Mouse (Mus musculus): ENCODE data around the gene Nacc2. TPM values are rescaled to one million over a fixed set of nuclear protein-coding genes. Genes with fewer than 3 reads are reported as not detected.

Nacc2 gene
- polyA plus RNA-seq, 1 experiment from 2014 or later = 3.4 TPM

DNA sequence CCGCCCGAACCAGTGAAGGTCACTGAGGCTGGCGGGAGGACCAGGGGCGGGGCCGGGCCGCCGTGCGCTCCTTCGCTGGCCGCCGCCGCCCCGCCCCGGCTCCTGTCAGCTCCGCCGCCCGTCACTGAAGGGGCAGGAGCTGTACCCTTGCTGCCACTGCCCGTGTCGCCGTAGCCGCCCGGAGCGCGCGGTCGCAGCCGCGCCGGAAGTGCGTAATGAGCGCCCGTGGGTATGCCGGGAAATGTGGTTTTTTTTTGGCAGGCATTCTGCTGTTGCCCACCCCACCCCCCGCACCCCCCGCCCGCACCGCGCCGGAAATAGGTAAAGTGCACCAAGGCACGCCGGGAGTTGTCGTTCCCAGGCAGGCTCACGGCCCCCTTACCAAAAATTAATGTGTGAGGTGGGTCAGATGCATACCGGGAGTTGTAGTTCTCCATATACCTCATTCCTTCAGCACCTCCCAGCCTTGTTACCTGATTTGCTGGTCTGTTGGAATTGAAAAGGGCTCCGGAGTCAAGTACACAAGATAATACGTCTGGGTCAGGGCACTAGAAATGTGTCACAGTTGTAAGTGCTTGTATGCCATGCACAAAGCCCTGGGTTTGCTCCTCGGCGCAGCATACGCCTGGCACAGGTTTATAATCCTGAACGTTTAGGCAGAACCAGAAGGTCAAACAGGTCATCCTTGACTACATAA, 101.3 kb downstream of the Nacc2 start, which contains the start of gene Ubac1:
Gene Ubac1, minus strand, starts transcription at position 187 of the 697 bp plus-strand sequence.
- Histone ChIP-seq H3K4me3 (replicated peaks) (peak within 1 kb of the TSS; percentile 75), H3K36me3 (replicated peaks) (peaks cover 18% of the 10 kb centered on the region), H3K27me3 (peaks cover 5% of the 10 kb centered on the region; the same call in 1 of the 2 replicates), H3K4me2 (peak within 1 kb of the TSS; percentile 80), H3K27ac (replicated peaks) (peak within 1 kb of the TSS; percentile 99), H3K9ac (peak within 1 kb of the TSS; percentile 94), H3K4me1 (replicated peaks) (peaks cover 69% of the 10 kb centered on the region), H3K9me3 (replicated peaks) (no peaks in the 10 kb centered on the region)
- ATAC-seq (ENCODE audit: insufficient read depth) = peak; percentile 89
- 7% methylated on average over 50 of the region's 50 CpGs for WGBS (ENCODE audit: insufficient replicate concordance)

DNA sequence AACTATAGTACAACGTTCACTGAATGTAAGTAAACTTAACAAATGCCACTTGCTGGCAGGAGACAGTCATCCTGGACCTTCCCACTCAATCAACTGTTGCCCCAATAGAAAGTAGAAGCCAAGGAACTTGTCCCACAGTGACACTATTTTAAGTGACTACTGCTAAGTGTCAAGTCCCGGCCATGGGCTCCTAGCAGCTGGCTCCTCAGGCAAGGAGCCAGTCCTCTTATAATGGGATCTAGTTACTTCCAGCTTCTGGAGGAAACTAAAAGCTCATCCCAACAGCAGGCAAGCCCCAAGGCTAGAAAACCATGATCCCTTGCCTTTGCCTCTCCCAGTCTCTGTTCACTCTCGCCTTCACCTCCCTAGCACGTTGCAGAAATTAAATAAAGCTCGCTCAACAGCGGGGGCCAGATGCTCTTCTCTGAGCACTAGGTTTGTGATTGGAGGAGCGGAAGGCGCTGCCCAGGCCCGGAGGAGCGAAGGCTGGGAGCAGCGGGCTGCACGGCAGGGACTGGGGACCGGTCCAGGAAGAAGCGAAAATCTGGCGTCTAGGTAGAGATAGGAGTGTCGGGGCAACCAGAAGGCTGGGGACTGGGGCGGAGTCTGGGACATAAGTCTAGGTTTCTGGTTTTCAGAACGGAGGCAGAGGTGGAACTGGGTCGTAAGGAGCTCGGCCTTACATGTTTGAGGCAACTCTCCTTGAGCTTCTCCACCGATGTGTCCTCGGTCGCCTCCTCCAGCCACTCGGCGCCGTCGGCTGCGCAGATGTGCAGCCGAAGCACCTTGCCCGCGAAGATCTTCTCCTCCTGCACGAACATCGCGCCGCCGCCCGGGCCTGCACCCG, 102.1 kb downstream of the Nacc2 start:
- Histone ChIP-seq H3K4me1 (replicated peaks) (peaks cover 77% of the 10 kb centered on the region), H3K9ac (peak overlapping the region; percentile 94), H3K36me3 (replicated peaks) (peaks cover 26% of the 10 kb centered on the region), H3K9me3 (replicated peaks) (no peaks in the 10 kb centered on the region), H3K27me3 (peaks cover 5% of the 10 kb centered on the region; the same call in 1 of the 2 replicates), H3K4me2 (peak overlapping the region; percentile 80), H3K4me3 (replicated peaks) (peak overlapping the region; percentile 75), H3K27ac (replicated peaks) (peak overlapping the region; percentile 99)
- ATAC-seq (ENCODE audit: insufficient read depth) = peak; percentile 60
- WGBS (ENCODE audit: insufficient replicate concordance) = 1% methylated on average over 38 of the region's 38 CpGs

DNA sequence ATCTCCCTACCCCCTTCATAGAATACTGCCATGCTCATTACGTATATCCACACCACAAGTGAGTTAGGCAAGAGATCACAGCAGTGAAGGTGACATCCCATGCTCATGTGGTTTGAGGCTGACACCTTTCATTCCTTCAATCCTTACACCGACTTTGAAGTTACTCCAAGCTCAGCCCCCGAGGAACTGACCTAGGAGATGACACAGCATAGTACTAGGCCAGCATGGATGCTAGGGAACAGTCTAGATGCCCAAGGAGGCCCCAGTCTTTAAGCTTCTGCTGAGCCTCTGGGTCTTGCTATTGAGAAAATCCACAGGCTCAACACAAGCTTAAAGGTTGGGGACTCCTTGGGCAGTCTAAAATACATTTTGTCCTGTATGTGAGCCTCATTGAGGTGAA, 103.1 kb downstream of the Nacc2 start:
- Histone ChIP-seq H3K9me3 (replicated peaks) (no peaks in the 10 kb centered on the region), H3K36me3 (replicated peaks) (peaks cover 36% of the 10 kb centered on the region), H3K27ac (replicated peaks) (peak overlapping the region; percentile 99), H3K27me3 (no peaks in the 10 kb centered on the region), H3K4me3 (replicated peaks) (peak overlapping the region; percentile 75), H3K4me2 (peak overlapping the region; percentile 80), H3K9ac (peak overlapping the region; percentile 94), H3K4me1 (replicated peaks) (peaks cover 87% of the 10 kb centered on the region)
- WGBS (ENCODE audit: insufficient replicate concordance) = 46% methylated on average over 3 of the region's 3 CpGs
- peak; percentile 12; the same call in 1 of the 2 replicates for ATAC-seq (ENCODE audit: insufficient read depth)

- Histone ChIP-seq H3K4me3 (replicated peaks) (peak overlapping the region; percentile 75), H3K27me3 (no peaks in the 10 kb centered on the region), H3K27ac (replicated peaks) (peak overlapping the region; percentile 99), H3K36me3 (replicated peaks) (peaks cover 61% of the 10 kb centered on the region), H3K9ac (peak overlapping the region; percentile 94), H3K9me3 (replicated peaks) (no peaks in the 10 kb centered on the region), H3K4me1 (replicated peaks) (peaks cover 78% of the 10 kb centered on the region), H3K4me2 (peak overlapping the region; percentile 80)
- ATAC-seq (ENCODE audit: insufficient read depth) = no peak
- WGBS (ENCODE audit: insufficient replicate concordance) = 30% methylated on average over 4 of the region's 4 CpGs
These were observed 105.7 kb downstream of the Nacc2 start for GRCm38 (mm10) chr2:26017326-26017725.

- peaks cover 97% of the 10 kb centered on the region for H3K36me3 ChIP-seq (replicated peaks)
- no peaks in the 10 kb centered on the region for H3K27me3 ChIP-seq
- peak overlapping the region; percentile 63 for H3K4me3 ChIP-seq (replicated peaks)
- peaks cover 83% of the 10 kb centered on the region for H3K4me1 ChIP-seq (replicated peaks)
- H3K4me2 ChIP-seq = peak overlapping the region; percentile 80
- H3K9me3 ChIP-seq (replicated peaks) = no peaks in the 10 kb centered on the region
- peak overlapping the region; percentile 99 for H3K27ac ChIP-seq (replicated peaks)
- peak overlapping the region; percentile 72 for H3K9ac ChIP-seq
- WGBS (ENCODE audit: insufficient replicate concordance) = 19% methylated on average over 3 of the region's 3 CpGs
- peak; percentile 98 for ATAC-seq (ENCODE audit: insufficient read depth)
These were observed 109.3 kb downstream of the Nacc2 start for GRCm38 (mm10) chr2:26013674-26014073.

- peak overlapping the region; percentile 99 for H3K27ac ChIP-seq (replicated peaks)
These were observed 111.6 kb downstream of the Nacc2 start for GRCm38 (mm10) chr2:26011420-26011819.

More at GRCm38 (mm10) chr2:26011420-26011819, 111.6 kb downstream of the Nacc2 start:
- 56% methylated on average over 1 of the region's 1 CpGs for WGBS (ENCODE audit: insufficient replicate concordance)
- H3K36me3 ChIP-seq (replicated peaks) = peaks cover 99% of the 10 kb centered on the region
- H3K4me1 ChIP-seq (replicated peaks) = peaks cover 69% of the 10 kb centered on the region
- ATAC-seq (ENCODE audit: insufficient read depth) = no peak
- no peaks in the 10 kb centered on the region for H3K27me3 ChIP-seq
- no peaks in the 10 kb centered on the region for H3K9me3 ChIP-seq (replicated peaks)
- peak overlapping the region; percentile 63 for H3K4me3 ChIP-seq (replicated peaks)
- peak overlapping the region; percentile 80 for H3K4me2 ChIP-seq
- H3K9ac ChIP-seq = peak overlapping the region; percentile 72

Other genes starting within 250 kb of the Nacc2 start
- 4.9 and 5.6 TPM in 2 replicates for gene Camsap1, start 139.9 kb downstream of the Nacc2 start, polyA plus RNA-seq (2015; fragmentation: Nextera tagmentation; extraction: Ambion mirVana)
- 437 and 467 TPM in 2 replicates for gene Ubac1, start 101.5 kb downstream of the Nacc2 start, polyA plus RNA-seq (2015; fragmentation: Nextera tagmentation; extraction: Ambion mirVana)
- gene Lhx3, start 85.1 kb upstream of the Nacc2 start, polyA plus RNA-seq (2015; fragmentation: Nextera tagmentation; extraction: Ambion mirVana) = not detected in 2 replicates
- 5.1 and 5.2 TPM in 2 replicates for gene Qsox2, start 114.3 kb upstream of the Nacc2 start, polyA plus RNA-seq (2015; fragmentation: Nextera tagmentation; extraction: Ambion mirVana)
- 0.03 TPM in 1 of 2 replicates, not detected in the other for gene Ccdc187, start 171.3 kb upstream of the Nacc2 start, polyA plus RNA-seq (2015; fragmentation: Nextera tagmentation; extraction: Ambion mirVana)
- 2.6 and 2.9 TPM in 2 replicates for gene Gpsm1, start 192.3 kb upstream of the Nacc2 start, polyA plus RNA-seq (2015; fragmentation: Nextera tagmentation; extraction: Ambion mirVana)
- gene Dnlz, start 228.9 kb upstream of the Nacc2 start, polyA plus RNA-seq (2015; fragmentation: Nextera tagmentation; extraction: Ambion mirVana) = 8.3 and 9.8 TPM in 2 replicates
- gene Card9, start 237.7 kb upstream of the Nacc2 start, polyA plus RNA-seq (2015; fragmentation: Nextera tagmentation; extraction: Ambion mirVana) = 2.3 and 2.9 TPM in 2 replicates

Measured in liver, embryonic 15.5 days (tissue).